Mouse (Mus musculus) lung, postnatal 0 days (tissue): ENCODE data around the gene Kcnn3. TPM values are rescaled to one million over a fixed set of nuclear protein-coding genes. Genes with fewer than 3 reads are reported as not detected.
A peak's percentile ranks its signal among the peaks of the same experiment; 100 is the strongest.

Experiments
- ATAC-seq: fragments of 200-750 bp; cut with Nextera tagmentation; 2 replicates; pipeline ENCODE4 v1.8.0; 2017; ENCODE audit warnings: moderate library complexity
- DNase-seq: peaks from one replicate; pipeline ENCODE4 v3.0.0-alpha.2; 2016; ENCODE audit warnings: low spot score
- H3K27ac ChIP-seq: fragments of 300-500 bp; sonication (generic); 2 replicates; pipeline ENCODE4 v1.5.1; 2014; ENCODE audit warnings: antibody characterized with exemption, mild to moderate bottlenecking, low read length, mixed read lengths
- H3K27me3 ChIP-seq: fragments of 300-500 bp; sonication (generic); replicated peaks from 2 replicates; pipeline ENCODE4 v1.6.1; 2014; ENCODE audit warnings: low read length, mixed read lengths; ENCODE audit not compliant: insufficient read depth
- H3K36me3 ChIP-seq: fragments of 300-500 bp; sonication (generic); 2 replicates; pipeline ENCODE4 v1.6.1; 2014; ENCODE audit warnings: low read length, mixed read lengths; ENCODE audit not compliant: insufficient read depth
- H3K4me1 ChIP-seq: fragments of 300-500 bp; sonication (generic); 2 replicates; pipeline ENCODE4 v1.6.1; 2014; ENCODE audit warnings: antibody characterized with exemption, low read depth, low read length, mixed read lengths; ENCODE audit not compliant: insufficient read depth
- H3K4me2 ChIP-seq: fragments of 300-500 bp; sonication (generic); replicated peaks from 2 replicates; pipeline ENCODE4 v1.6.1; 2014; ENCODE audit warnings: low read depth, mild to moderate bottlenecking, low read length, moderate library complexity, mixed read lengths
- H3K4me3 ChIP-seq: fragments of 300-500 bp; sonication (generic); 2 replicates; pipeline ENCODE4 v1.5.1; 2014; ENCODE audit warnings: low read depth, low read length
- H3K9ac ChIP-seq: fragments of 300-500 bp; sonication (generic); replicated peaks from 2 replicates; pipeline ENCODE4 v1.6.1; 2014; ENCODE audit warnings: low read depth, mild to moderate bottlenecking
- H3K9me3 ChIP-seq: fragments of 300-500 bp; sonication (generic); 2 replicates; pipeline ENCODE4 v1.6.1; 2016; ENCODE audit warnings: low read length, mixed read lengths
- CTCF ChIP-seq: IDR thresholded peaks from 2 replicates; pipeline ENCODE4 v1.5.1; 2016; ENCODE audit warnings: antibody characterized with exemption, mild to moderate bottlenecking
- EP300 ChIP-seq: IDR thresholded peaks from 2 replicates; pipeline ENCODE4 v1.6.1; 2016; ENCODE audit warnings: antibody characterized with exemption, mild to moderate bottlenecking, control low read depth
- WGBS: fragments of 180-500 bp; shearing (Covaris S2); extraction: QIAGEN DNeasy Blood & Tissue Kit; methylation state at CpG from one replicate; pipeline ENCODE4 v1.1.7; 2014; 5-methylcytosine and 5-hydroxymethylcytosine counted together
- polyA plus RNA-seq: library from polyadenylated mRNA; unstranded; fragments of >200 nt; fragmentation: Nextera tagmentation; extraction: Ambion mirVana; gene quantifications from 2 replicates; pipeline ENCODE4 v1.2.1, GENCODE M21; 2015

Gene Kcnn3
- polyA plus RNA-seq, 1 experiment from 2014 or later = 1.0 TPM

- Histone ChIP-seq H3K9ac (no peak overlapping the region), H3K4me2 (no peak overlapping the region), H3K27me3 (no peaks in the 10 kb centered on the region), H3K9me3 (no peaks in the 10 kb centered on the region), H3K4me1 (peaks cover 3% of the 10 kb centered on the region; the same call in 1 of the 2 replicates), H3K36me3 (no peaks in the 10 kb centered on the region), H3K4me3 (no peak overlapping the region), H3K27ac (no peak overlapping the region)
- TF ChIP-seq CTCF = peak; percentile 28
- TF ChIP-seq EP300 = no peak
- 87% methylated on average over 5 of the region's 5 CpGs for WGBS
- DNase-seq = no peak
- no peak for ATAC-seq
These were observed 25.3 kb upstream of the Kcnn3 start for GRCm38 (mm10) chr3:89494630-89495029.

GRCm38 (mm10) chr3:89496366-89496765, 23.6 kb upstream of the Kcnn3 start:
- peaks cover 3% of the 10 kb centered on the region; the same call in 1 of the 2 replicates for H3K4me1 ChIP-seq
- no peak overlapping the region for H3K4me3 ChIP-seq
- H3K27ac ChIP-seq = no peak overlapping the region
- no peak for ATAC-seq
- H3K9me3 ChIP-seq = no peaks in the 10 kb centered on the region
- H3K9ac ChIP-seq = no peak overlapping the region
- no peaks in the 10 kb centered on the region for H3K36me3 ChIP-seq
- DNase-seq = no peak
- 69% methylated on average over 3 of the region's 3 CpGs for WGBS
- no peak overlapping the region for H3K4me2 ChIP-seq
- no peaks in the 10 kb centered on the region for H3K27me3 ChIP-seq
- TF ChIP-seq CTCF (0 out of 2 replicates have a peak, but pooled peaks have one; percentile 3), EP300 (no peak)

GRCm38 (mm10) chr3:89499696-89500095, 20.3 kb upstream of the Kcnn3 start:
- Histone ChIP-seq H3K4me3 (no peak overlapping the region), H3K9me3 (no peaks in the 10 kb centered on the region), H3K9ac (no peak overlapping the region), H3K4me1 (no peaks in the 10 kb centered on the region), H3K4me2 (no peak overlapping the region), H3K36me3 (no peaks in the 10 kb centered on the region), H3K27ac (no peak overlapping the region), H3K27me3 (no peaks in the 10 kb centered on the region)
- DNase-seq (no peak), ATAC-seq (no peak)
- WGBS = 53% methylated on average over 7 of the region's 7 CpGs
- TF ChIP-seq CTCF (no peak), EP300 (no peak)

GRCm38 (mm10) chr3:89501486-89501885, 18.5 kb upstream of the Kcnn3 start:
- H3K9ac ChIP-seq = no peak overlapping the region
- DNase-seq (no peak), ATAC-seq (no peak)
- no peaks in the 10 kb centered on the region for H3K27me3 ChIP-seq
- H3K27ac ChIP-seq = no peak overlapping the region
- peak; percentile 44 for TF ChIP-seq CTCF
- no peak for TF ChIP-seq EP300
- H3K36me3 ChIP-seq = no peaks in the 10 kb centered on the region
- H3K4me3 ChIP-seq = no peak overlapping the region
- no peak overlapping the region for H3K4me2 ChIP-seq
- H3K9me3 ChIP-seq = no peaks in the 10 kb centered on the region
- H3K4me1 ChIP-seq = no peaks in the 10 kb centered on the region

DNA sequence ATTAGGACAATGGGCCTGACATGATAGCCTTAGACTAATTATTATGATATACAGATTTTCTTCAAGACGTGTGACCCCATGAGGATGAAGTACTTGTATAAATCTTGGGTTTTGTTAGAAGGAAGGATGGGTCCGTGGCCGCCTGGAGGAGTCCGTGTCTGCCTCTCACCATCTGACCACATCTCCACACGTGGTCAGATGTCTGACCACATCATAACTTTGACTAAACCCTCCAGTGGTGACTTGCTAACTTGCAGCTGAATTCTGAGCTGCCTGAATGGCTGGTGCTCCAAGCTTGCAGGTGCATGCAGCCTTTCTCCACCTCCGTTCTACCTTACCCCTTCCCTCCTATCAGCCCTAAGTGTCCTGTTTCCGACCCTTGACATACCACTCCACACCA, 17.4 kb upstream of the Kcnn3 start:
- no peak overlapping the region for H3K4me3 ChIP-seq
- no peaks in the 10 kb centered on the region for H3K27me3 ChIP-seq
- DNase-seq = no peak
- 52% methylated on average over 7 of the region's 7 CpGs for WGBS
- H3K9me3 ChIP-seq = no peaks in the 10 kb centered on the region
- H3K4me2 ChIP-seq = no peak overlapping the region
- H3K27ac ChIP-seq = no peak overlapping the region
- ATAC-seq = no peak
- no peaks in the 10 kb centered on the region for H3K4me1 ChIP-seq
- H3K9ac ChIP-seq = no peak overlapping the region
- H3K36me3 ChIP-seq = no peaks in the 10 kb centered on the region
- TF ChIP-seq CTCF = no peak
- TF ChIP-seq EP300 = no peak

- H3K36me3 ChIP-seq = no peaks in the 10 kb centered on the region
- DNase-seq (no peak), ATAC-seq (no peak)
- no peak for TF ChIP-seq EP300
- TF ChIP-seq CTCF = no peak
- H3K27ac ChIP-seq = no peak overlapping the region
- H3K4me3 ChIP-seq = no peak overlapping the region
- no peak overlapping the region for H3K4me2 ChIP-seq
- no peak overlapping the region for H3K9ac ChIP-seq
- WGBS = 41% methylated on average over 9 of the region's 9 CpGs
- no peaks in the 10 kb centered on the region for H3K4me1 ChIP-seq
- peaks cover 13% of the 10 kb centered on the region; the same call in 1 of the 2 replicates for H3K27me3 ChIP-seq
- no peaks in the 10 kb centered on the region for H3K9me3 ChIP-seq
These were observed 11.9 kb upstream of the Kcnn3 start for GRCm38 (mm10) chr3:89508041-89508440.

DNA sequence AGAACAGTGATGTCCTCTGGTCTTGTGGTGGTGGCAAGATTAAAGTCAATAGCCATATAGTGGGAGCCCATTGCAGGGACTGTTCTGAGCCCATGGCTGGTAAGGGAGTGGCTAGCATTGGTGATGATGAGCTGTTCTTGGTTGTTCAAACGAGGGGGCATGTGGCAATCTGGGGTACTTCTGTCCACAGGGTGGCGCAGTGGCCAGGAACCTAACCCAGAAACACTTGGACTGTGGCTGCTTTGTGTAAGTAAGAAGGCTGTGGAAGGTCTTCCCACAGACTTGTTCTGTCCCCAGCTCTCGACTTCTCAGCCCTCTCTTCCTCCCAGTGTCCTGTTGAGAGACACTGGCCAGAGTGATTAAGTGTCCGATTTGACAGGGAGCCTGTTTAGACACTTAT, 9.0 kb upstream of the Kcnn3 start:
- H3K9ac ChIP-seq = no peak overlapping the region
- H3K27ac ChIP-seq = no peak overlapping the region
- DNase-seq (peak; percentile 72), ATAC-seq (peak; percentile 47)
- H3K9me3 ChIP-seq = no peaks in the 10 kb centered on the region
- no peaks in the 10 kb centered on the region for H3K4me1 ChIP-seq
- H3K4me3 ChIP-seq = no peak overlapping the region
- peak overlapping the region; percentile 14; the same call in 1 of the 2 replicates for H3K4me2 ChIP-seq
- peaks cover 13% of the 10 kb centered on the region; the same call in 1 of the 2 replicates for H3K27me3 ChIP-seq
- no peaks in the 10 kb centered on the region for H3K36me3 ChIP-seq
- WGBS = 21% methylated on average over 4 of the region's 4 CpGs
- TF ChIP-seq CTCF = peak; percentile 77
- no peak for TF ChIP-seq EP300
